Mouse (Mus musculus) layer of hippocampus, postnatal 36 days (tissue): ENCODE results near the gene Higd1a. TPM values are rescaled to one million over a fixed set of nuclear protein-coding genes. Genes with fewer than 3 reads are reported as not detected.

Source experiments
- DNase-seq, 2 experiments: peaks; one replicate each; pipeline ENCODE4 v3.0.0; 2022
- total RNA-seq, 2 experiments: library from RNA; stranded (reverse); gene quantifications; 2 replicates each; pipeline ENCODE4 v1.2.3; 2021

Gene Higd1a
- total RNA-seq = 10 to 100 TPM; 90.4 to 93.2 TPM

- no peak for DNase-seq
Measured at GRCm38 (mm10) chr9:121858153-121858488, at the start of gene Higd1a. Gene Higd1a (minus strand): TSS chr9:121858362.

- no peak for DNase-seq
Measured at GRCm38 (mm10) chr9:121907356-121908070, 49.4 kb upstream of the Higd1a start.

- DNase-seq = no peak
Measured at GRCm38 (mm10) chr9:121906456-121906855, 48.3 kb upstream of the Higd1a start.

- no peak for DNase-seq
Measured at GRCm38 (mm10) chr9:121905556-121906185, 47.5 kb upstream of the Higd1a start.

- no peak for DNase-seq
Measured at GRCm38 (mm10) chr9:121904946-121905345, 46.8 kb upstream of the Higd1a start.

- no peak for DNase-seq
Measured at GRCm38 (mm10) chr9:121904319-121904718, 46.2 kb upstream of the Higd1a start.

- no peak for DNase-seq
Measured at GRCm38 (mm10) chr9:121903476-121904305, 45.5 kb upstream of the Higd1a start.

GRCm38 (mm10) chr9:121901710-121902700 is 43.8 kb upstream of the Higd1a start:
- DNase-seq = no peak

- no peak for DNase-seq
Measured at GRCm38 (mm10) chr9:121900282-121900855, 42.2 kb upstream of the Higd1a start.

- no peak for DNase-seq
Measured at GRCm38 (mm10) chr9:121899306-121899705, 41.1 kb upstream of the Higd1a start.

GRCm38 (mm10) chr9:121898245-121898644 is 40.1 kb upstream of the Higd1a start, which contains the start of gene Ackr2:
Gene Ackr2 (plus strand): TSS chr9:121898355.
- no peak for DNase-seq

- DNase-seq = no peak
Measured at GRCm38 (mm10) chr9:121896820-121897219, 38.7 kb upstream of the Higd1a start.

- DNase-seq = no peak
Measured at GRCm38 (mm10) chr9:121895392-121895993, 37.3 kb upstream of the Higd1a start.

GRCm38 (mm10) chr9:121894447-121894846 is 36.3 kb upstream of the Higd1a start:
- DNase-seq = no peak

- DNase-seq = no peak
Measured at GRCm38 (mm10) chr9:121892057-121892687, 34.0 kb upstream of the Higd1a start.

GRCm38 (mm10) chr9:121891301-121891700 is 33.1 kb upstream of the Higd1a start:
- no peak for DNase-seq

GRCm38 (mm10) chr9:121890441-121890941 is 32.3 kb upstream of the Higd1a start:
- DNase-seq = no peak

- no peak for DNase-seq
Measured at GRCm38 (mm10) chr9:121889927-121890440, 31.8 kb upstream of the Higd1a start.

- no peak for DNase-seq
Measured at GRCm38 (mm10) chr9:121882015-121882457, 23.9 kb upstream of the Higd1a start.

- DNase-seq = peak; percentile 33 to 38
Measured at GRCm38 (mm10) chr9:121881301-121881700, 23.1 kb upstream of the Higd1a start.
